Mouse (Mus musculus): Measurements from ENCODE around the gene Tas1r1. TPM values are rescaled to one million over a fixed set of nuclear protein-coding genes. Genes with fewer than 3 reads are reported as not detected.
"Not testable (repeated sequence)": the region's sequence is repeated elsewhere in the genome, so short reads cannot be mapped to it uniquely, and the experiment has no call there.

Tas1r1 gene
- total RNA-seq, 2 experiments from 2014 or later = 0.10 to 0.11 TPM

- DNase-seq = no peak
Measured at GRCm38 (mm10) chr4:152043171-152043570, 4.8 kb upstream of the Tas1r1 start.

GRCm38 (mm10) chr4:152041924-152042641 is 3.7 kb upstream of the Tas1r1 start:
- no peak for DNase-seq

DNA sequence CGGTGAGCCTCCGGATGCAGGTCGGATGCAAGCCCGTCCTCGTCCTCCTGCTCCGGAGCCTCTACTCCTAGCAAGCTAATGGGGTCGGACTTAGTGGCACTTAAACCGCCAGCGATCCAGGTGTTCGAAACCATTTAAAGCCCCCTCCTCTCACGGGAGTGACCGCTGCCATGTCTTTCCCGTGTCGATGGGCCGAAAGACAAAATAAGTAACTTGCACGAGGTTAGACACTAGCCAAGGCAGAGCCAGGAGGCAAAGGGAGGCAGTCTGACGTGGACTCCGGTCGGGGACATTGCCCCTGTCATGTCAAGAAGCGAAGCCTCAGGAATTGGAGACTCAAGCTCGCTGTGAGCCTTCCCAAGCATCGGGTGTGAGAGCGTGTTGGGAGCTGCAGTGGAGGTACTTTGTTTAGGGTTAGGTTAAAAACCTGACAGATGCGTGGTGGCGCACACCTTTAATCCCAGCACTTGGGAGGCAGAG is 1.5 kb upstream of the Tas1r1 start:
- no peak for DNase-seq

- DNase-seq = peak; percentile 96
Measured at GRCm38 (mm10) chr4:152038985-152039830, 840 bp upstream of the Tas1r1 start, which contains the start of gene Nol9. Gene Nol9 (plus strand): TSS chr4:152039321.

DNA sequence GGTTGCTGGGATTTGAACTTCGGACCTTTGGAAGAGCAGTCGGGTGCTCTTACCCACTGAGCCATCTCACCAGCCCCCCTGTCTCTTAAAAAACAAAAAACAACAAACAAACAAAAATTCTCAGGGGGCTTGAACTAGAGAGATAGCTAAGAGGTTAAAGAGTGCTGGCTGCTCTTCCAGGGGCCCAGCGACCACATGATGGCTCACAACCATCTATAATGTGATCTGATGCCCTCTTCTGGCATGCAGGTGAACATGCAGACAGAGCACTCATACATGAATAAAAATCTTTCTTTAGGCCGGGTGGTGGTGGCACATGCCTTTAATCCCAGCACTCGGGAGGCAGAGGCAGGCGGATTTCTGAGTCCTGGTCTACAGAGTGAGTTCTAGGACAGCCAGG is 1.9 kb downstream of the Tas1r1 start:
- not testable (repeated sequence) for DNase-seq

GRCm38 (mm10) chr4:152032922-152033321 is 5.4 kb downstream of the Tas1r1 start:
- no peak for DNase-seq

DNA sequence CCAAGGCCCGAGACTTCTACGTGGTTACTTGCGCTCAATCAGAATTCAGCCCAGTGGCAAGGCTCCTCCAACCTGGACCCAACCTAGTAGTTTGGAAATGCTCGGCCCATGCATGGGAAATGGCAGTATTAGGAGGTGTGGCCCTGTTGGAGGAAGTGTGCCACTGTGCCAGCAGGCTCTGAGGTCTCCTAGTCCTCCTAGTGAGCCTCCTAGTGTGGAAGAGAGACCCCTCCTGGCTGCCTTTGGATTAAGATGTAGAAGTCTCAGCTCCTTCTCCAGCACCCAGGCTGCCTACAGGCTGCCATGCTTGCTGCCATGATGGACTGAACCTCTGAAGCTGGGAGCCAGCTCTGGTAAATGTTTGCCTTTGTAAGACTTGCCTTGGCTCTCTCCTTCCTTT is 8.4 kb downstream of the Tas1r1 start:
- DNase-seq = no peak

GRCm38 (mm10) chr4:152029087-152029486 is 9.3 kb downstream of the Tas1r1 start:
- no peak for DNase-seq

GRCm38 (mm10) chr4:152028456-152028855 is 9.9 kb downstream of the Tas1r1 start:
- DNase-seq = no peak

DNA sequence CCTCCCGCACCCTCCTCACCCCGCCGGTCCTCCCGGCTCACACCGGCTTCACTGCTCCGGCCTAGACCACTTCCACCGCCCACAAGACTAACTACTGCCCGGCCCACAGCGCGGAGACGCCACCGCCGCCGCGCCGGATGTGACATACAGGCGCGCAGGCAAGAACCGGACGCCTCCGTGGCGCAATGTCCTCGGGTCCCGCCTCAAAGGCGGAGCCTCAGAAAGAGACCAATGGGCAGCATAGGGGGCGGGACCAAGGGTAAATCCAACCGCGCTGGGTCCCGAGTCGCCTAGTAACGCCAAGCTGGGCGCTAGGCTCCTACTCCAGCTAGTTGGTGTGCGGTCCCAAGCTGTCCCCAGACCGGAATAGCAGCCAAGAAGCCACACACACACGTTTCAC is 10.8 kb downstream of the Tas1r1 start, which contains the start of gene Zbtb48:
Zbtb48 (minus strand) TSS at position 148 of the 400 bp plus-strand sequence.
- DNase-seq = peak; percentile 97

DNA sequence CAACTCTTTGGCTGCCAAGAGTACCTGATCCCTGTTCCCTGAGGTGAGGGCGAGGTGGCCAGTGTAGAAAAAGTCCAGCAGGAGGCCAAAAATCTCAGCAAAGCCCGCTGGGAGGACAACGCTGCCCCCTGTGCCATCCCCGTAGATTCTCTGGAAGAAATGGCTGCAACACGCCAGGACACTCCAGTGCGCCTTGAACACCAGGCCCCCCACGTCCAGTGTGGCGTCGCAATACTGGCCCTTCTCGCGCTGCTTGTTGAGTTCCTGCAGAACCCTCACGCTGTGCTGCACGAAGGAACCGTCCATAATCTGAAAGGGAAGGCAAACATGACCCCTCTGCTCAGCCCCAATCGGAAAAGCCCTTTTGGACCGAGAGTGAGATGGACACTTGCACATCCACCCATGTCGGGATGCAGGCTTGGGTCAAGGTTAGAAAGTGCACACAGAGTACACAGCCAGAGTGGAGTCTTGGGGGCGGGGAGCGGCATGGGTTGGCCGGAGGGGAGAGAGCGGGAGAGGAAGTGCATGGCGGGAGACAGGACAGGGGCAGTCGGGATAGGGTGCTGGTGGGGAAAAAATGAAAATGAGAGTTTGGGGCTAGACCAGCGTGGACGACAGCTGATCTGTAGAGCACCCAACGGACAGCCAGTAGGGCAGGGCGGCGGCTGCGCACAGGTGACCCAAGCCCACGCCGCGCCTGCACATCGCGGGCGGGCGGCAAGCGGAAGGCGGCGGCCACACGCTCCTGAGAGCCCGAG is 11.4 kb downstream of the Tas1r1 start:
- peak; percentile 60 for DNase-seq

DNA sequence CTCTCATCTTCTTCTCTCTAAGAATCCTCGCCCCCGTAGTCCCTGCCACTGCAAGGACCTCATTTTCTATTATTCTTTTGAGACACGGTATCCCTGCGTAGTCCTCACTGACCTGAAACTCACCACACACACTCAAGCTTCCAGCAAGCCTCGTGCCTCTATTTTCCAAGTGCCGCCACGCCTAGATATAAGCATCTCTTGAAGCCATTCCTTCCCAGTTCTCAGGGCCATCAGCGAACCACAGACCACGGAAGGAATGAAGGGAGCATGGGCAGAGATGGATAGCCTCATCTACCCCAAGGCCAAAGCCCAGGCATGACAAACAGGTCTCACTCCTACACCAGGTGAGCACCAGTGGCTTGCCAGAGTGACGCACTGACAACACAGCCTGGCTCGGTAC is 13.8 kb downstream of the Tas1r1 start:
- DNase-seq = no peak

DNA sequence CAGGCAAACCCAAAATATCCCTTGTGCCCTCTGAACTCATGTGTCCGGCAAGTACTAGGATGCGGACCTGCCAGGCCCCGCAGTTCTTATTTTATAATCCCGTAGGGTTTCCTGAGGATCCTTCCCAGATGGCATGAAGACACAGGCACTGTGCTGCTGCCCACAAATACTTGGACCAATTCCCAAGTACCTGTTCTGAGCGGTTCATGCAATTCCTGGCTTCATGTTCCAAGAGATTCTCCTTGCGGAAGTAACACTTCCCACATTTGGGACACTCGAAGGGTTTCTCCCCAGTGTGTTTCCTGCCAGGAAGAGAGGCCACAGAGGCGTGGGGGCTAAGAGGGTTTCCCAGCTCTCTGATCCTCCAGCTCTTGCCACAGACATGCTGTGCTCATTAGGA is 15.9 kb downstream of the Tas1r1 start:
- DNase-seq = no peak

GRCm38 (mm10) chr4:152021568-152022097 is 16.7 kb downstream of the Tas1r1 start:
- no peak for DNase-seq

GRCm38 (mm10) chr4:152020024-152020423 is 18.3 kb downstream of the Tas1r1 start:
- DNase-seq = no peak

- no peak for DNase-seq
Measured at GRCm38 (mm10) chr4:152019073-152019472, 19.3 kb downstream of the Tas1r1 start.

- peak; percentile 63 for DNase-seq
Measured at GRCm38 (mm10) chr4:152013036-152013813, 25.1 kb downstream of the Tas1r1 start.

DNA sequence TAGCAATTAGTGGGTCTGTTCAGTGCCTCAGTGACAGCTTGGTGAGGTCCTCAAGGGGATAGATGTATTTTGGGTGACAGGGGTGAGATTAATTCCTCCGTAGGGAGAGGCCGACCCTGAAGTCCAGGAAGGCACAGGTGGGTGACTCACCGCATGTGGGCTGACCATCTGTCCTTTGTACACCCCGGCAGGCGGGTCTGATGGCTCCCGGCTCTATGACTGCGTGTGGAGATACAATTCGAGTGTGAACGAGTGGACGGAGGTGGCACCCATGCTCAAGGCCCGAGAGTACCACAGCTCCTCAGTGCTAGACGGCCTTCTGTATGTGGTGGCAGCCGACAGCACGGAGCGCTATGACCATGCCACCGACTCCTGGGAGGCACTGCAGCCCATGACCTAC is 26.3 kb downstream of the Tas1r1 start:
- DNase-seq = no peak

GRCm38 (mm10) chr4:152011171-152011760 is 27.1 kb downstream of the Tas1r1 start:
- no peak for DNase-seq

- DNase-seq = peak; percentile 51
Measured at GRCm38 (mm10) chr4:152010707-152011134, 27.6 kb downstream of the Tas1r1 start.

DNA sequence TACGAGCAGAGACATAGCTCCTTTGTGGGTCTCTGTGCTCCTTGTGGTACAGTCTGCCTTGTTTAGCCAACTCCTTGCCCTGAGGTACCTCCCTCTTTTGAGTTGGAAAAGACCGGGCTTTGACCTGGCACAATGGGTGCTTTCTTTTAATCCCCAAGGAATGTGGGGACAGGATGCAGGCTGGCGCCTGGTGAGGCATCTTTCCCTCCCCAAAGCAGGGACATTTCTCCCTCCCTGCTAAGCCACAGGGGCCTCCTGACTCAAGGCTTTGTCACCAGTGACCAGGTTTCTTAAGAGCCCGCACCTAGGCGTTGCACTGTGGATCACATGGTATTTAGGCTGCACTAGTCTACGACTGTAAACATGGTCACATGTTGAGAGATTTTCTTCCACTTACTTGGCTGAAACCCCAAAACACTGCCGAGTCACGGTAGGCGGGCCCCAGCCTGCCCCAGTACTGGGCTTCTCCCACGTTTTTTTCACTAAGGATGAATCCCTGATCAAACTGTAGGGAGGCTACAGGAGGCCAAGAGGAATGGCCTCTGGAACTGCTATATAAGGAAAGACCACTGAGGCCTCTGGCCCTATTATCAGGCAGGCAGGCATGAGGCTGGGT is 28.2 kb downstream of the Tas1r1 start:
- DNase-seq = peak; percentile 66

All from heart, postnatal 4 days (tissue).